ENCODE assay signal across 11 mouse cellular contexts in genomic region chr4:23787417-23788204, GRCm38 (mm10).
DNase-seq lines count a peak whose midpoint lies in the region; ATAC-seq lines count a peak whose summit lies in the region.
"Had no signal": no experiment of that assay in that cellular context is flagged by ENCODE, and none has a peak within 500 bp of the region (broad histone marks: within the 10 kb centered on the region; RNA-seq: fewer than 3 reads in every experiment).

No protein-coding gene starts in this region.

- no peaks in the 10 kb centered on the region for H3K9me3 ChIP-seq in embryonic facial prominence, embryonic 11.5 days (replicated peaks; ENCODE audit: control insufficient read depth, low read length)
- H3K9me3 ChIP-seq in hindbrain, embryonic 10.5 days: no peaks in the 10 kb centered on the region
- no peaks in the 10 kb centered on the region for H3K9me3 ChIP-seq in midbrain, embryonic 13.5 days
- H3K9me3 ChIP-seq: megakaryocyte, embryonic 14.5 days had no signal

- H3K4me1 ChIP-seq in embryonic facial prominence, embryonic 11.5 days (ENCODE audit: control insufficient read depth, insufficient read depth, low read length): no peaks in the 10 kb centered on the region
- H3K4me1 ChIP-seq in hindbrain, embryonic 10.5 days (replicated peaks): peaks cover 27% of the 10 kb centered on the region
- H3K4me1 ChIP-seq in midbrain, embryonic 13.5 days (replicated peaks): peaks cover 18% of the 10 kb centered on the region
- H3K4me1 ChIP-seq: megakaryocyte, embryonic 14.5 days had no signal

- DNase-seq in embryonic facial prominence, embryonic 11.5 days (ENCODE audit: low spot score): peak; percentile 29
- DNase-seq in hindbrain, embryonic 10.5 days (ENCODE audit: low spot score): peak; percentile 70
- DNase-seq in retina, postnatal 1 day: peak; percentile 91
- no peak for DNase-seq in frontal cortex, postnatal 25 days (ENCODE audit: low spot score in 2 of 2)
- DNase-seq in cerebellum, postnatal 25 days: no peak
- DNase-seq: cerebellum, adult 9-10 months had no signal

- H3K27ac ChIP-seq in embryonic facial prominence, embryonic 11.5 days (replicated peaks; ENCODE audit: low read depth, low read length): no peak overlapping the region
- peak overlapping the region; percentile 84 for H3K27ac ChIP-seq in hindbrain, embryonic 10.5 days
- peak overlapping the region; percentile 58 for H3K27ac ChIP-seq in midbrain, embryonic 13.5 days

- H3K27me3 ChIP-seq in embryonic facial prominence, embryonic 11.5 days (ENCODE audit: control insufficient read depth, insufficient read depth, low read length): no peaks in the 10 kb centered on the region
- H3K27me3 ChIP-seq in hindbrain, embryonic 10.5 days (ENCODE audit: insufficient read depth, poor library complexity, severe bottlenecking): no peaks in the 10 kb centered on the region
- no peaks in the 10 kb centered on the region for H3K27me3 ChIP-seq in midbrain, embryonic 13.5 days
- H3K27me3 ChIP-seq: megakaryocyte, embryonic 14.5 days had no signal

- H3K9ac ChIP-seq in embryonic facial prominence, embryonic 11.5 days (replicated peaks; ENCODE audit: low read length): no peak overlapping the region
- H3K9ac ChIP-seq in midbrain, embryonic 13.5 days (replicated peaks): no peak overlapping the region

- H3K36me3 ChIP-seq in embryonic facial prominence, embryonic 11.5 days (replicated peaks; ENCODE audit: control insufficient read depth, insufficient read depth, low read depth, low read length): no peaks in the 10 kb centered on the region
- H3K36me3 ChIP-seq in hindbrain, embryonic 10.5 days: no peaks in the 10 kb centered on the region
- no peaks in the 10 kb centered on the region for H3K36me3 ChIP-seq in midbrain, embryonic 13.5 days

- 54% methylated on average over 4 of the region's 4 CpGs for WGBS in embryonic facial prominence, embryonic 11.5 days
- WGBS in hindbrain, embryonic 10.5 days: 33% methylated on average over 4 of the region's 4 CpGs
- WGBS in midbrain, embryonic 13.5 days: 6% methylated on average over 4 of the region's 4 CpGs

- no peak overlapping the region for H3K4me3 ChIP-seq in embryonic facial prominence, embryonic 11.5 days (ENCODE audit: low read depth, low read length)
- peak overlapping the region; percentile 13; the same call in 1 of the 2 replicates for H3K4me3 ChIP-seq in hindbrain, embryonic 10.5 days
- no peak overlapping the region for H3K4me3 ChIP-seq in midbrain, embryonic 13.5 days (replicated peaks)
- H3K4me3 ChIP-seq: erythroblast, embryonic 14.5 days; megakaryocyte, embryonic 14.5 days had no signal

- ATAC-seq in embryonic facial prominence, embryonic 11.5 days (replicated peaks; ENCODE audit: insufficient number of reproducible peaks, low FRiP score, low TSS enrichment, low read depth): peak; percentile 83; the same call in 1 of the 2 replicates
- peak; percentile 100 for ATAC-seq in midbrain, embryonic 13.5 days
- no peak for ATAC-seq in CD4-positive, CD25-positive, alpha-beta regulatory T cell, adult 4 months
- ATAC-seq: intestine, embryonic 16.5 days had no signal

- no peak overlapping the region for H3K4me2 ChIP-seq in embryonic facial prominence, embryonic 11.5 days (ENCODE audit: low read depth, low read length)
- H3K4me2 ChIP-seq in midbrain, embryonic 13.5 days (replicated peaks): no peak overlapping the region

Comparison
In these comparisons a context has a peak if more than half of its experiments do, and no peak if none do; other contexts are left out.
1. DNase-seq: peak in embryonic facial prominence, embryonic 11.5 days (single experiment), hindbrain, embryonic 10.5 days (single experiment) and retina, postnatal 1 day (single experiment); none in frontal cortex, postnatal 25 days (0 of 2) and cerebellum, postnatal 25 days (0 of 2).